Mouse (Mus musculus): ENCODE data around the gene Casp7. TPM values are rescaled to one million over a fixed set of nuclear protein-coding genes. Genes with fewer than 3 reads are reported as not detected.

Gene Casp7
- total RNA-seq, 2 experiments from 2014 or later: 18.0 to 18.7 TPM

GRCm38 (mm10) chr19:56422476-56423338 lies 25.8 kb downstream of the Casp7 start:
- DNase-seq (ENCODE audit: low spot score in 2 of 2): peak; percentile 75 to 88

- no peak for DNase-seq (ENCODE audit: low spot score in 2 of 2)
Observed at GRCm38 (mm10) chr19:56423370-56423769, 26.4 kb downstream of the Casp7 start.

GRCm38 (mm10) chr19:56424606-56425395 lies 27.9 kb downstream of the Casp7 start:
- no peak for DNase-seq (ENCODE audit: low spot score in 2 of 2)

GRCm38 (mm10) chr19:56425492-56425891 lies 28.6 kb downstream of the Casp7 start:
- no peak for DNase-seq (ENCODE audit: low spot score in 2 of 2)

- DNase-seq (ENCODE audit: low spot score in 2 of 2): no peak
Observed at GRCm38 (mm10) chr19:56430369-56430768, 33.4 kb downstream of the Casp7 start.

- DNase-seq (ENCODE audit: low spot score in 2 of 2): no peak
Observed at GRCm38 (mm10) chr19:56432706-56433105, 35.8 kb downstream of the Casp7 start.

- DNase-seq (ENCODE audit: low spot score in 2 of 2): no peak
Observed at GRCm38 (mm10) chr19:56433581-56433980, 36.7 kb downstream of the Casp7 start.

- DNase-seq (ENCODE audit: low spot score in 2 of 2): no peak
Observed at GRCm38 (mm10) chr19:56436380-56436779, 39.5 kb downstream of the Casp7 start.

GRCm38 (mm10) chr19:56438357-56439071 lies 41.6 kb downstream of the Casp7 start:
- DNase-seq (ENCODE audit: low spot score in 2 of 2): no peak

- no peak for DNase-seq (ENCODE audit: low spot score in 2 of 2)
Observed at GRCm38 (mm10) chr19:56439072-56439434, 42.1 kb downstream of the Casp7 start.

- no peak for DNase-seq (ENCODE audit: low spot score in 2 of 2)
Observed at GRCm38 (mm10) chr19:56443445-56443844, 46.5 kb downstream of the Casp7 start.

GRCm38 (mm10) chr19:56448784-56449183 lies 51.9 kb downstream of the Casp7 start:
- DNase-seq (ENCODE audit: low spot score in 2 of 2): no peak

- no peak for DNase-seq (ENCODE audit: low spot score in 2 of 2)
Observed at GRCm38 (mm10) chr19:56449537-56449936, 52.6 kb downstream of the Casp7 start.

- no peak for DNase-seq (ENCODE audit: low spot score in 2 of 2)
Observed at GRCm38 (mm10) chr19:56450892-56451291, 54.0 kb downstream of the Casp7 start.

GRCm38 (mm10) chr19:56451867-56452266 lies 54.9 kb downstream of the Casp7 start:
- no peak for DNase-seq (ENCODE audit: low spot score in 2 of 2)

- no peak for DNase-seq (ENCODE audit: low spot score in 2 of 2)
Observed at GRCm38 (mm10) chr19:56452421-56452820, 55.5 kb downstream of the Casp7 start.

- no peak for DNase-seq (ENCODE audit: low spot score in 2 of 2)
Observed at GRCm38 (mm10) chr19:56454862-56455261, 57.9 kb downstream of the Casp7 start.

GRCm38 (mm10) chr19:56455369-56455768 lies 58.4 kb downstream of the Casp7 start:
- no peak for DNase-seq (ENCODE audit: low spot score in 2 of 2)

- DNase-seq (ENCODE audit: low spot score in 2 of 2): no peak
Observed at GRCm38 (mm10) chr19:56457569-56457968, 60.6 kb downstream of the Casp7 start.

- no peak for DNase-seq (ENCODE audit: low spot score in 2 of 2)
Observed at GRCm38 (mm10) chr19:56459154-56460050, 62.5 kb downstream of the Casp7 start.

- DNase-seq (ENCODE audit: low spot score in 2 of 2): no peak
Observed at GRCm38 (mm10) chr19:56460241-56460640, 63.3 kb downstream of the Casp7 start.
